Mouse (Mus musculus): ENCODE results near the gene Atrn. TPM values are rescaled to one million over a fixed set of nuclear protein-coding genes. Genes with fewer than 3 reads are reported as not detected.

The Atrn gene
- 14.0 and 16.0 TPM in 2 replicates for polyA plus RNA-seq (2012; rRNA removed)

- DNase-seq (ENCODE audit: low read depth), result peak; percentile 28
These were observed at the start of gene Atrn, which contains the start of gene 4930402H24Rik for GRCm38 (mm10) chr2:130905751-130906583. TSS of gene Atrn (plus strand) at chr2:130906495. TSS of gene 4930402H24Rik (minus strand) at chr2:130906406.

GRCm38 (mm10) chr2:130862091-130862490 lies 44.2 kb upstream of the Atrn start:
- DNase-seq (ENCODE audit: low read depth), result no peak

GRCm38 (mm10) chr2:130870916-130871315 lies 35.4 kb upstream of the Atrn start:
- no peak for DNase-seq (ENCODE audit: low read depth)

GRCm38 (mm10) chr2:130877376-130877775 lies 28.9 kb upstream of the Atrn start:
- DNase-seq (ENCODE audit: low read depth), result no peak

- no peak for DNase-seq (ENCODE audit: low read depth)
These were observed 19.3 kb upstream of the Atrn start for GRCm38 (mm10) chr2:130886983-130887382.

GRCm38 (mm10) chr2:130887456-130887855 lies 18.8 kb upstream of the Atrn start:
- no peak for DNase-seq (ENCODE audit: low read depth)

GRCm38 (mm10) chr2:130896944-130897343 lies 9.4 kb upstream of the Atrn start:
- DNase-seq (ENCODE audit: low read depth), result no peak

DNA sequence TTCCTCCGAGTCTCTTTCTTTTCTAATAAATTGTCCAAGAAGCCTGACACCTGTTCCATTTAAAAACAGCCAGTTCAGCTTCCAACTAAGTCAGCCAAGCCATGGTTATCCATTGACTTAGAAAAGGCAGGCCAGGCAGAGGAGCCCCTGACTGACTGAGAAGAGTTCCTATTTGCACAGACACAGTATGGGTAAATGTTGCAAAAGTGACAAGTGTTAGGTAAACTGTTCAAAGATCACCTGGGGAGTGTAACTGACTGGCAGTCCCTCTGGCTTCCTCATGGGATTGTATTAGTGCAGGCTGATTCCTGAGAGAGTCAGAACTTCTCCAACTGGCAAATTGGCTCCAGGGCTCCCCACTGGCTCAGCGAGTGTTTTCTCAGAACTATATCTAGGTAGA lies 8.4 kb upstream of the Atrn start:
- no peak for DNase-seq (ENCODE audit: low read depth)

DNA sequence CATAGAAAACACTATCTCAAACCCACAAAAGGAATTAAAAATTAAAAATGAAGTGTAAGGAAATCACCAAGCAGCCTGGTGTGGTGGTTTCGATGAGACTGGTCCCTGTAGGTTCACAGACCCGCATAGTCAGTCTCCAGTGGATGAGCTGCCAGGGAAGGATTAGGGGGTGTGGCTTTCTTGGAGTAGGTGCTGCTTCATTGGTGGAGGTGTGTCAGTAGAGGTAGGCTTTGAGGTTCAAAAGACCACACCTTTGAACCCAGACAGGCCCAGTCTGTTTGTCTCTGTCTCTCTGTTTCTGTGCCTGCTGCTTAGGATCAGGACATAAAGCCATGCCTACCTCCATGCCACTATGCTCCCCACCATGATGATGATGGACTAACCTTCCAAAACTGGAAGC lies 7.5 kb upstream of the Atrn start:
- DNase-seq (ENCODE audit: low read depth), result no peak

DNA sequence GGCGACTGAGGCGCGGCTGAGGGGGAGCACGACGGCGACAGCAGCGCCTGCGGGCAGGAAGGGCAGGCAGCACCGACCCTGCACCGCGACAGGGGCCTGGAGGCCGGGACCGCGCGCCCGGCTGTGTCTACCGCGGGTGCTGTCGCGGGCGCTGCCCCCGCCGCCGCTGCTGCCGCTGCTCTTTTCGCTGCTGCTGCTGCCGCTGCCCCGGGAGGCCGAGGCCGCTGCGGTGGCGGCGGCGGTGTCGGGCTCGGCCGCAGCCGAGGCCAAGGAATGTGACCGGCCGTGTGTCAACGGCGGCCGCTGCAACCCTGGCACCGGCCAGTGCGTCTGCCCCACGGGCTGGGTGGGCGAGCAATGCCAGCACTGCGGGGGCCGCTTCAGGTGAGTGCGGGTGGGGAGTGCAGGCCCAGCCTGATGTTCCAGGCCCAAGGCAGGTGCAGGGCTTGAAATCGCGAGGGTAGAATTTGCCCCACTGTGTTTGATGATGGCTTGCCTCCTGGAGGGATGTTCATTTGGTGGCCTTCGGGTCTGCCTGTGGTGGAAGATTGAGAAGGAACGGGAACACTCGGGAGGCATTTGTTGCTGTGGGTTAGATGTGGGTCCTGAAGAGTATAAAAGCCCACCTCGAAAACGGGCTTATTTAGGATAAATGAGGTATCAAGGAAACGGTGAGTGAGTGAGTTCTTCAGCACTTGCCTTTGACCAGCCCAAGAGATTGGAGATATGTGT lies 455 bp downstream of the Atrn start:
- no peak for DNase-seq (ENCODE audit: low read depth)

GRCm38 (mm10) chr2:130911691-130912090 lies 5.4 kb downstream of the Atrn start:
- no peak for DNase-seq (ENCODE audit: low read depth)

GRCm38 (mm10) chr2:130914873-130915272 lies 8.6 kb downstream of the Atrn start:
- DNase-seq (ENCODE audit: low read depth), result no peak

DNA sequence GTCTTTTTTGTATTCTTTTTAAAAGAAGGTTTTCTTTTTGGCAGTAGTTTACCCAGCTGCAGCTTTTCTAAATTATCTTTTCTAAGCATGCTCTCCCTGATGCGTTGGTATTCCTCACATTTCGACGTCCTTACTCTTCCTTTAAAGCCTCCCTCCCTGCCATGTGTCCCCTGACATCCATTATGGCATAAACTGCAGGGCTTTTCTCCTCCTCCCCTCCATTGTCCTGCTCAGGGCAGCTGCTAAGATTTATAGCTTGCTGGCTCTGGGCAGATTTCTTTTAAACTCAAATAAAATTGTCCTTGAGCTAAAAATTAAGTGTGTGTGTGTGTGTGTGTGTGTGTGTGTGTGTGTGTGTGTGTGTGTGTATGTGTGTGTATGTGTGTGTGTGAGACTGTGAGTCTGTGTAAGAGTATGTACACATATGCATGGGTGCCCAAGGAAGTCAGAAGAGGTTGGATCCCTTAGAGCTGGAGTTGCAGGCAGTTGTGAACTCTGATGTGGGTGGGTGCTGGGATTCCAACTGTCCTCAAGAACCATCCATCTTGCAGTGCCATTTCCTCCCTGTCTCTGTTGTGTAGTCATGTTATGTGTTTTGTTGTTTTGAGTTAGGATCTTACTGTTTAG lies 10.3 kb downstream of the Atrn start:
- DNase-seq (ENCODE audit: low read depth), result no peak

DNA sequence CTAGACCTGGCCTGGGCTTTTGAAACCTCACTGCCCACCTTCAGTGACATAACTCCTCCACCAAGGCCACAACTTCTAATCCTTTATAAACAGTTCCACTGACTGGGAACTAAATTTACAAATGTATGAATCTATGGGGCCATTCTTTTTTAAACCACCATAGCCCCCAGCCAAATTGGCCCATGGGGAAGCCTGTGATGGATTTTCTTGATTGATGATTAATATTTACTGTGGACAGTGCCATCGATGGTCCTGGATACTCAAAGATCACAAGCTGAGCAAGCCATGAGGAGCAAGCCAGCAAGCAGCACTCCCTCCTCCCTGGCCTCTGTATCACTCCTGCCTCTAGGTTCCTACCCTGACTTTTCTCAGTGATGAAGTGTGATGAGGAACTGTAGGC lies 11.4 kb downstream of the Atrn start:
- DNase-seq (ENCODE audit: low read depth), result no peak

GRCm38 (mm10) chr2:130919062-130919593 lies 12.8 kb downstream of the Atrn start:
- DNase-seq (ENCODE audit: low read depth), result no peak

- DNase-seq (ENCODE audit: low read depth), result no peak
These were observed 18.7 kb downstream of the Atrn start for GRCm38 (mm10) chr2:130924950-130925349.

DNA sequence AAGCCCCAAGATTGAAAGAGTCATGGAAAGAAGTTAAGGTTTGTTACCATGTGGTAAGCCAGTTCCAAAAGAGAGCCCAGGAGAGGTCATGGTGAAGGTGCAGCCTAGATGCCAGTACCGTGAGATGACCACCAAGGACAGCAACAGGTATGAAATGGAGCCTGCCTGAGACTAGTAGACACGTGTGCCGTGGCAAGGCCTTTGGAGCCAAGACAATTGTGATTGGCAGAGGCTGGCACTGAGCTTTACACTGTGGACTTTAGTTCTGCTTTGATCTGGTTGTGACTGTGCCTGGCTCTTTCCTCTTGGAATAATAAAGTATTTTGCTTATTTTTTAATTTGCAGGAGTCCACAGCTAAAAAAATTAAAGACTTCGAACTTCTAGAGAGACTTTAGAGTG lies 21.7 kb downstream of the Atrn start:
- no peak for DNase-seq (ENCODE audit: low read depth)

- no peak for DNase-seq (ENCODE audit: low read depth)
These were observed 22.2 kb downstream of the Atrn start for GRCm38 (mm10) chr2:130928530-130928929.

DNA sequence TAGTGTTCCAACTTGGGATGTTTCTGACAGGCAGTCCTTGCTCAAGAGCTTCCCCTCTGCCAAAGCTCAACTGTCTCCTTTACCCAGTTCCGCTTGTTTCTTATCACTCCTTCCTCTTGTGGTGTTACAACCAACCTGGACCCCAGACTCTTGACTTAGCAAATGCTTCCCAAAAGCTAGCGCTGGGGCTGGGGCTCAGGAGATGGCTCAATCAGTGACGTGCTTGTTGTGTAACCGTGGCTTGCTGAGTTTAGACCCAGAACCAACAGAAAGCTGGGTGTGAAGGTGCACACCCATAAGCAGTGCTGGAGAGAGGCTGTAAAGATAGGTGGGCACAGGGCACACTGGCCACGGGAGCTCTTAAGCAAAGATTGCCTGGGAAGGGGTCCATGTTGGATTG lies 23.7 kb downstream of the Atrn start:
- DNase-seq (ENCODE audit: low read depth), result no peak

- DNase-seq (ENCODE audit: low read depth), result peak; percentile 58
These were observed 26.6 kb downstream of the Atrn start for GRCm38 (mm10) chr2:130932865-130933264.

GRCm38 (mm10) chr2:130949781-130950180 lies 43.5 kb downstream of the Atrn start:
- DNase-seq (ENCODE audit: low read depth), result no peak

DNA sequence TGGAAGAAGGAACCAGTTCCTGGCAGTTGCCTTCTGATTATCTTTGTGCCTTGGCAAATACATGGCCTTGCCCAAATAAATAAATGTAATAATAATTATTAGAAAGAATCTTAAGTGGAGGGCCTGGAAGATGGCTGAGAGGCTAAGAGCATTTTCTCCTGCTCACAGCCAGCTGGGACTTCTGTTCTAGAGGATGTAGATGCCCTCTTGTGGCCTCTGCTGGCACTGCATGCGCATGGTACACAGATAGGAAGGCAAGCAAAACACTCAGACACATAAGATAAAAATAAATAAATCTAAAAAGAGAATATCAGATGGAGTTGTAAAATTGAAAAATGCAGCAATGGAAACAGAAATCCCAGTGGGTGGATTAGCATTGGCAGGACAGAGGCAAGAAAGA lies 44.3 kb downstream of the Atrn start:
- DNase-seq (ENCODE audit: low read depth), result no peak

Measured in gonadal fat pad, adult 2 months (tissue).